Mouse (Mus musculus) fat pad, adult 2 months (tissue): ENCODE results near the gene Tns1.

Experiments used
- DNase-seq: peaks from one replicate; pipeline ENCODE4 v3.0.0-alpha.2; 2011; ENCODE audit warnings: low read depth, low spot score; ENCODE audit errors: extremely low read depth

The Tns1 gene

DNA sequence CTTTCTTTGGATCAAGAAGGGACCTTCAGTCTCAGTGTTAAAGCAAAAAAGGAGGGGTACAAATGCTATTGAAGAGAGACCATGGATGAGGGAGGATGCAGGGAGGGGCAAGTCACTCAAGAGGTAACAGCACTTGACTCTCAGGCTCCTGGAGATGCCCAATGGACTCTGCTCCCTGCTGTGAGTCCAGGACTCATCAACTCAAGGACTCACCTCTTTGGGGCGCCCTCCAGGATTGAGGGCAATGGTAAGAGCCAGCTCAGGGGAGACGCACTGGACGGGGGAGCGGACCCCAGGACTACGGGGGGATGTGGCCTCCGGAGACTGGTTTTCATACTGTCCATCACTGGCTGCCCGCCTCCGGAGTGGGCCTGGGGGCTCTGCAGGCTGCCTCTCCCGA, 182.6 kb downstream of the Tns1 start:
- no peak for DNase-seq

DNA sequence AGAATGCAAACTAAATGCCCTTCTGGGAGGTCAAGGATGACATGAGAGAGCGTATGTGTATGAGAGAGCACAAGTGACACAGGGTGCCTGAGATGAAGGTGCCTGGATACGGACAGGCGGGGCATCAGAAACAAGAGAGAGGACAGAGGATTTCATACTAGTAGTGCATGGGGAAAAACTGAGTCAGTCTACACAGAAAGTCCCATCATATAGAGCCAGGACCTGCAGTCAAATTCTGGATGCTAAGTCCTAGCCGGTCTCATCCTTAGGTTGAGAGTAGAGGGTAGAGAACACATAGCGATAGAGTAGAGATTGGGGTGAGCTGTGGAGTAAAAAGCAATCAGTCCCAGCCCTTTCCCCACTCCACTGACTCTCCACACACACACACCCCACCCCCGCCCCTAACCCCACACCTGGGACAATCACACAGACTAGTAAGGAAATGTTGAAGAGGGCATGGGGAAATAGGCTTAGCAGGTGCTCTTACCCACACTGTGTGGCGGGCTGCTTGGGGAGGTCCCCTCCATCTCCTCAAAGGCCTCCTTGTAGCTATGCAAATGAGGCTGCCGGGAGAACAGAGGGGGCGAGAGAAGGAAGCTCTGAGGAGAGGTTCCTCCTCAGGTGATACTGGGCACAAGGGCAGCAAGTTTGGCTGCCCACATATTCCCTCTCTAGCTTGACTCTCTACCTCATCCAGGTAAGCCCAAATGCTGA, 183.6 kb downstream of the Tns1 start:
- no peak for DNase-seq

DNA sequence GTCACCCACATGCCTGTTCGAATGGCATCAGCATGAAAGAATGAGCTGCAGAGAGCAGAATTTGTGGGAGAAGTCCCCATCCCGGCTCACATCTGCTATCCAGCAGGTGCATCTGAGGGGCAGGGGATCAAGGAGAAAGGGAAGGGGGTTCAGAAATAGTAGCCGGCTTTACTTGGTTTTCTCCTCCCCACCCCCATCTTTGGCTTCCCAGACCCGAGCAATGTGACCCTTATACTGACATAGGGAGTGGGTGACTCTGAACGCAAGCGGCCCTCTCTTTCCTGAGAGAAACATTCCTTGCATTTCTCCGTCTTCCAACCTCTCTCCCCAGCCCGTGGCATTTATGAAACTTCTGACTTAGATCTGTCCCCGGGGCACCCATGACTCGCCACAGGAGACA, 185.7 kb downstream of the Tns1 start:
- DNase-seq = no peak

GRCm38 (mm10) chr1:73937805-73938204, 186.4 kb downstream of the Tns1 start:
- DNase-seq = no peak

- no peak for DNase-seq
Measured at GRCm38 (mm10) chr1:73936537-73936936, 187.7 kb downstream of the Tns1 start.

GRCm38 (mm10) chr1:73935442-73936080, 188.7 kb downstream of the Tns1 start:
- no peak for DNase-seq

- DNase-seq = no peak
Measured at GRCm38 (mm10) chr1:73933146-73933490, 191.1 kb downstream of the Tns1 start.

DNA sequence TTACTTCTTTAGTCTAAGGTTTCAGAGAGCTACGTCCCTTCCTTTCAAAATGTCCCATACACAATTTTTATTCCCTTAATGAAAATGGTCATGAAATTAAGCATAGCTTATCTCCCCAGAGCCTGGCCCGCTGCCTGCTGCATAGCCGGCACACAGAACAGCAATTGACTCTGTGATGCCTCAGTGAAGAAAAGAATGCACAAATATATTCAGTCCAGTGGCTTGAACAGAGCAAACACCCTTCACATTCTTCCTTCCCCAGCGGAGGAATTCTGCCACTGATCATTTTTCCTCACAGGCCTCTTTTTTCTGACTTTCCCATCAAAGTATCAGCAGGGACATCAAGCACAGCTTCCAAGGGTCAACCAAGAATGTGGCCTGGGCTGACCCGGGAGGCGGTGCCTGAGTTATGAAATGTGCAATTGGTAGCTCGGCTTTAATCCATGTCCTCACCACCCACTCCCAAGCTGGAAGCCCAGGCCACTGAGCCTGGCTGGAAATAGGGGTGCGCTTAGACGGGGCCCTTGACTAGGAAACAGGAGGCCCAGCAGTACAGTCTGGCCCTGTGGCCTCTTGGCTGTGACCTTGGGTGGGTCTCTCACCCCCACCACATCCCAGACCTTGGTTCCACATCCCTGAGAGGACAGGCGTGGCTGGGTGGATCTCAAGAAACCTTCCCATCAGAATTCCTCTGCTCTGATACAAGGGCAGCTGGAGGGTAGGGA, 191.7 kb downstream of the Tns1 start:
- DNase-seq = no peak

GRCm38 (mm10) chr1:73931851-73932250, 192.4 kb downstream of the Tns1 start:
- DNase-seq = no peak

DNA sequence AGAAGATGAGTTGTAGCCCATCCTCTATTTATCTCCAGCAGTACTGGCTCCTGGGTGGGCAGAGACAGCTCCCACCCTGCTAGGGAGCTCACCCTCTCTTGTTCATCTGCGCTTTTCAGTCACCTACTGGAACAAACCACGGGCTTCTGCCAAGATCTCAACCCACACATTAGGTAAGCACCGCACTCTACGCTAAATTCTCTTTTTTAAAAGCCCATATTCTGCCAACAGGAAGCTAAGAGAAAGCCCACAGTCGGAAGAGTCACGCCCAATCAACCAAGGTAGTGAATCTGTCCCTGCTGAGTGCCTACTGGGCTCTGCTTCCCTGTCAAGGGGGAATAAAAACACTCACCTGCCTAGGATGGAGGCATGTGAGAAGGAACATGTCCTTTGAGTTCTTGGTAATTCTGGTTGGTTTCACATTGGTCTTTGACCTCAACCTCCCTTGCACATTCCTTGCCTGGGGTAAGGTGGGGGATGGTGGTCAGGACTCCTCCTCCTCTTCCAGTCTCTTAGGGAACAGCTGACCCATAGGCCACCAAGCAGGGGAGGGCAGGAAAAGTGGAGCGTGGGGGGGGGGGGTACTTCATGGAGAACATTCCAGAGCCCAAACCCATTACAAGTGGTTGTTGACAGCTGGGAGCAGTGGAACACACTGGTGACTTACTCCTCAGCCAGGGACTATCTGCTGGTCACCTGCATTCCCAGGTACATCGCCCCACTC, 193.7 kb downstream of the Tns1 start:
- no peak for DNase-seq

- DNase-seq = no peak
Measured at GRCm38 (mm10) chr1:73929952-73930329, 194.3 kb downstream of the Tns1 start.

DNA sequence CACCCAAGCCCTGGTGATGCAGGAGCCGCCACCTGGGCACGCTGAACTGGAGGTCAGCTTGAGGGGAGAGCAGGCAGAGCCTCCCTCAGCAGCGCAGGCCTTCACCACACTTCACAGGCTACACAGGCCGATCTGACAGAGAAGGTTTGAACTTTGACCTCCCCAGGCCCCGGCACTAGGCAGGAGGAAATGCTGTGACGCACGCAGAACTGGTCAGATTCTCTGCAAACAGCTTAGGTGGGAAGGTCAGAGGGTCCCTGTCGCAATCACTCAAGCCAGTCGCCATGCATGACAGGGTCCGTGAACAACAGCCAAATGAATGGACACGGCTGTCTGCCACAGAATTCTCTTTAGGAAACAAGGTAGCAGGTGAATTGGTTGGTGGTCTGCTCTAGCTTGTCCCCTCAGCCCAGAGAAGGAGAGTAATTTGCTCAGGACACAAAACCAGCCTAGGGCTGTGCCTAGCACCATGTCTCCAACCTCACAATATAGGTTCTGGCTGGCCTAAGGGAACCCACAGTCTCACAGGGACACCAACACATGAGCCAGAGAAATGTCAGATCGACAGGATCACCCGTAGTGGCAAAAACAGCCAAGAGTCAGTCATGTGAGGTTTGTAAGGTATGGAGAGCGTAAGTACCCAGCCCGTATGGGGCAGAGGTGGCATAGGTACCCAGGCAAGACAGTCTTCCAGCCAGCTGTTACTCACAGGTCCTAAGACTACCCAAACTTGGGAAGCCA, 194.9 kb downstream of the Tns1 start:
- no peak for DNase-seq

GRCm38 (mm10) chr1:73928385-73928784, 195.9 kb downstream of the Tns1 start:
- no peak for DNase-seq

GRCm38 (mm10) chr1:73927819-73928218, 196.4 kb downstream of the Tns1 start:
- no peak for DNase-seq

- no peak for DNase-seq
Measured at GRCm38 (mm10) chr1:73926279-73926678, 198.0 kb downstream of the Tns1 start.

- no peak for DNase-seq
Measured at GRCm38 (mm10) chr1:73924871-73925610, 199.2 kb downstream of the Tns1 start.

DNA sequence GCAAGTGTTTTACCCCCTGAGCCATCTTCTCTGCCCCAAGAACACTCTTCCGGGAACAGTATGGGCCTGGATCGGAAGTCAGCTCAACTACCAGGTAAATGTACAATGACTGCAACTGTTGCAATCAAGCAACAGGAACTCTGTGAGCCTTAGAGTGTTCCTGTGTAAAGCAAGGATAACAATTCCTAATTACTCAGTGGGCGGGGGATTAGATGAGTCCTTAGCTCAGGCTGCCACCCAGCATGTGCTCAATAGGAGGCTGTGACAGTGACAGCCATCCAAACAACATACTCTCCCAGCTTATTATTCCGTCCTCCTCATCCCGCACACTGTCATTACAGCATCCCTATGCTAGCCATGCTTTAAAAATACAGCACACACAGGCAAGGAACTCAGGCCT, 200.0 kb downstream of the Tns1 start:
- DNase-seq = peak; percentile 58

GRCm38 (mm10) chr1:73923185-73923584, 201.1 kb downstream of the Tns1 start:
- DNase-seq = no peak

DNA sequence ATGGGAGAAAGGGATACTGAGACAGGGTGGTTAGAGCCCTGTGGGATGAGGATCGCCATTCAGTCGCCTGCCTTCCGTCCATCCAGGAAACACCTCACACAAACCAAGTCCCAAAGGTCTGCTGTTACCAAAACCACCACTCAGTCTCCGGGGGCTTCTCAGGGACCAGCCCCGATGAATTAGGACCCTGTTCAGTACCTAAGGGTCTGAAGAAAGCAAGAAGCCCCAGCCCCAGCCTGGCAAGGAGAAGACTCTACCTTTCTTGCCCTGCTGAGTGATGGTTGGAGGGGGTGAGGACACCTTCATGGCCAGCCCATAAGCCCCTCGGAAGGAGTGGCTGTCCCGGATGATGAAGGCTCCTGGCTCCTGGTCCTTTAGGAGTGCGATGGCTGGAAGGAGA, 203.5 kb downstream of the Tns1 start:
- no peak for DNase-seq

- no peak for DNase-seq
Measured at GRCm38 (mm10) chr1:73919909-73920308, 204.3 kb downstream of the Tns1 start.
